Mouse (Mus musculus): ENCODE results near the gene Map7d1. TPM values are rescaled to one million over a fixed set of nuclear protein-coding genes. Genes with fewer than 3 reads are reported as not detected.

Gene Map7d1
- polyA plus RNA-seq, 1 experiment from 2014 or later = 94.1 TPM

DNA sequence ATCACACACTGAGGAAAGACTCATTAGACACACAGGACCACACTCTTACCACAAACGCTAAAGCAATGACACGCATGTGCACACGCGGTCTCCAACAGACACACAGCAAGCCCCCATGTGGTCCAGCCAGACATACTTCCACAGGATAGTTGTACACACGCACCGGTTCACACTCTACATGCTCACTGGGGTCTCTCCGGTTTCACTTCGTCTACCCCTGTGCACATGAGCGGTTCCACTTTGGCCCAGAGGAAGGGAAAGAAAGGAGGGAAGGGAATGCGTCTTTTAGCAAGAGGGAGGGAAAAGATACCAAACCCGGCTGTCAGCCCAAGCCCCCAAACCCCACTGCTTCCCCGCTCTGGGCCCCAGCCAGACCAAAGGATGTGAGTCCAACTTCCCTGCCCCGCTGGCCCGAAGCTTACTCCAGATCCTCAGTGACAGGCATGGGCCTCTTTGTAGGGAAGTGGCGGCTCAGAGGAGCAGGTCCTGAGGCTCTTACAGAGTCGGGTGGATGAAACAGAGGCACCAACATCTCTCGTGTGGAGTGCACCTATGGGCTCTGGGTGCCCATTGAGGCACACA is 32.0 kb upstream of the Map7d1 start:
- POLR2A ChIA-PET = no interaction called here
- DNase-seq (ENCODE audit: low read depth, low spot score) (no peak), ATAC-seq (no peak)
- CTCF ChIA-PET = no interaction called here
- no peaks in the 10 kb centered on the region for H3K27me3 ChIP-seq
- in situ Hi-C loops (cut with MboI; ENCODE audit: low pct_unique_long_range_greater_than_20kb) = no loop called here
- TF ChIP-seq CTCF (IDR thresholded peaks at IDR 0.05) = no peak

DNA sequence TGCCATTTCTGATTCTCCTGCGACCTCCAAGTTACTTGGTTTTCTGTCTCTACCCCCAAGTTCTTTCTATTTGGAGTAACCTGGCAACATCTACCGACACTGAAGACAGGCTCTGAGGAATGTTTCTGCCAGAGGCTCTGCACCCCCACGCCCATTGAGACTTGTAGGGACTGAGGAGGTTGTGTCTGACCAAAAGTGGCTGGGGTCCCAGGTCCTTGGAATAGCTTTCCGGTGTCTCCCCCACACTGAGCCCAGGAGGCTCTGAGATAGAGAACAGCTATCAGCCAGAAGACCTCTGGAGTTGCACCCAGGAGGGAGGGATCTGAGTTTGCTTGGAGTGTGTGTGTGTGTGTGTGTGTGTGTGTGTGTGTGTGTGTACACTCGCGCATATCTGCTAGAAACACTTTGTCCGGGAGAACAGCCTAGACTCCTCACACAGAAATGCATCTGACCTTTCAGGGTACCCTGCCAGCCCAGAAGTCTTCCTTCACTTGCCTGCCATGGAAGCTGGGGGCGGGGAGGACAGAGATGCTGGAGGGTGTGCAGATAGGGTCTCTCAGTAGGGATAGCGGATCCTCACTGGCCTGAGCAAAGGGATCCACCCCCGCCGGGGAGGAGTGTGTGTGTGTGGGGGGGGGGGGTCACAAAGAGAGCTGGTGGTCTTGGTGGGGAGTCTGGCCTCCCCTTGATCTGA is 31.3 kb upstream of the Map7d1 start:
- no peaks in the 10 kb centered on the region for H3K27me3 ChIP-seq
- ATAC-seq = no peak
- in situ Hi-C loops (cut with MboI; ENCODE audit: low pct_unique_long_range_greater_than_20kb) = no loop called here

DNA sequence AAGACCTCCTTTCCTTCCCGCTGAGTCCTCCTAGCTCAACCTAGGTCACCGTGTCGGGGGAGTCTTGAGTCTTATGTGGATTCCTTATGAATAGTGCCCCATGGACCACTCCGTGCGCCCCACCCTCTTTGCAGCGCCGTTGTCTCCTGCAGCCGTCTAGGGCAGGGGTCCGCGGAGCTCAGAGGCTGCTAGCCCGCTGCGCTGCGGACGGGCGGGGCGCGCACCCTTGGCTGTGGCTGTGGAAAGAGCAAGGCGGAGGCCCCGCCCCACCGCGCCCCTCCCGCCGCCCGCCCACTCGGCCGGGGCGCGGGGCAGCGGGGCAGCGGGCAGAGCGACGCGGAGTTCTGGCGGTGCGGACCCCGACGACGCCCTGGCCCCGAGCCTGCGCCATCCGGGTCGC is 30.3 kb upstream of the Map7d1 start, which contains the start of gene Col8a2:
TSS of gene Col8a2 (plus strand) at position 302 of the 400 bp plus-strand sequence.
- no peak for DNase-seq (ENCODE audit: low read depth, low spot score)
- TF ChIP-seq CTCF (IDR thresholded peaks at IDR 0.05) = no peak
- ATAC-seq = no peak
- POLR2A ChIA-PET = no interaction called here
- CTCF ChIA-PET = interaction anchor here (0.9 kb wide), 1 partner anchor 24 kb away, joined by 3 read pairs; no protein-coding TSS in a partner anchor
- in situ Hi-C loops (cut with MboI; ENCODE audit: low pct_unique_long_range_greater_than_20kb) = no loop called here
- H3K27me3 ChIP-seq = no peaks in the 10 kb centered on the region

More for the DNA sequence above, 31.3 kb upstream of the Map7d1 start:
- no peak for TF ChIP-seq CTCF (IDR thresholded peaks at IDR 0.05)
- no peak for DNase-seq (ENCODE audit: low read depth, low spot score)
- CTCF ChIA-PET = interaction anchor here (0.9 kb wide), 1 partner anchor 23 kb away, joined by 3 read pairs; no protein-coding TSS in a partner anchor
- POLR2A ChIA-PET = no interaction called here

DNA sequence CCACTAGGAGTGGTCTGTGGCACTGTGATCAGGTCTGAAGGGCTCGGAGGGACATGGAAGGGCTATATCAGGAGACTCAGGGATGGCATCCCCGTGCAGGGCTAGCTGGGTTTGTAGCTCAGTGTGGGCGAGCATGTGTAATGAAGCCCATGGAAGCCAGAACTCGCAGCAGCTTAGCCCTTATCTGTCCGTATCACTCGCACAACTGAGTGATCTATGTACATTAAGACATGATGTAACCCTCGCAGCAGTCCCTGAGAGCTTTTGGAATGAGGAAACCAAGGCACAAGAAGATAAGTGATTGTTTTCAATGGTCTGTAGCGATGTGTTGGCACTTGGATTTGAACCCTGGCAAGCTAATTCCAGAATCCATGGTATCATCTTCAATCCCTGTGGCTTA is 27.4 kb upstream of the Map7d1 start:
- in situ Hi-C loops (cut with MboI; ENCODE audit: low pct_unique_long_range_greater_than_20kb) = no loop called here
- no peaks in the 10 kb centered on the region for H3K27me3 ChIP-seq
- no peak for TF ChIP-seq CTCF (IDR thresholded peaks at IDR 0.05)
- ChIA-PET CTCF (no interaction called here), POLR2A (no interaction called here)
- DNase-seq (ENCODE audit: low read depth, low spot score) = no peak
- ATAC-seq = no peak

DNA sequence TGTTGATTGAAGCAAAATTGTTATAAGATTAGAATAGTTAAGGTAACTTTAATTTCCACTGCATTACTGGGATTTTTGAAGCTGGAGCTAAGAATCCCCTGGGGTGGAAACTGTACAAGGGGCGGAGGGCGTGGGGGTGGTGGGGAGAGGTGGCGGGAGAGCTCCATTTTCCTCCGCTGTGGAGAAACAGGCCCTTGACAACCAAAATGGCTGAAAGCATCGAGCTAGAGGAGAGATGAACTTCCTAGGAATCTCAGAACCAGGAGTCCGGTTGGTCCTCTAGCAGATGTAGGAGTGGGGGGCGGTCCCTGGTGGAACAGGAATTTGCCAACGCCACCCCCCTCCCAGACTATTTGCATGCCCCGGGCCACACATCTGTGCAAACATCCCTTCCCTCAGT is 25.6 kb upstream of the Map7d1 start:
- ChIA-PET CTCF (no interaction called here), POLR2A (no interaction called here)
- no peaks in the 10 kb centered on the region for H3K27me3 ChIP-seq
- TF ChIP-seq CTCF (IDR thresholded peaks at IDR 0.05) = no peak
- in situ Hi-C loops (cut with MboI; ENCODE audit: low pct_unique_long_range_greater_than_20kb) = no loop called here
- DNase-seq (ENCODE audit: low read depth, low spot score) = no peak
- ATAC-seq = no peak

DNA sequence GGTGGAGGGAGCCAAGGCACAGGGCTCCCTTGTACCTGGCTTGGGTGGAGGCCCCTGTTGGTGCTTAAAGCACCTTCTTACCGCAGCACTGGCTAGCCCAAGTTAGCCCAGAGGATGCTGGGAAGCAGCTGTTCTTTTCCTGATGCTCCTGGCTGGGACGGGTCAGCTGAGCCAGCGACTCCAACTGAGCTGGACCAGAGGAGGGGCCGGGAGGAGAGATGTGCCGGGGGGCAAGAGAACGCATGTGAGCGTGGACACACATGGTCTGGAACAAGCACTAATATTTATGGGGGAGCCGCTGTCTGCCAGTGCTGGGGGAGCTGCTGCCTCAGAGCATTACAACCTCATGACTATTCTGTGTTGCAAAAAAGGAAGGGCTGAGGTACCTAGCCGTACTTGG is 22.8 kb upstream of the Map7d1 start:
- ChIA-PET CTCF (interaction anchor here (0.9 to 1.8 kb wide), 3 partner anchors 13 to 35 kb away, joined by 3 to 8 read pairs (median 5); no protein-coding TSS in a partner anchor), POLR2A (no interaction called here)
- H3K27me3 ChIP-seq = no peaks in the 10 kb centered on the region
- ATAC-seq (no peak), DNase-seq (ENCODE audit: low read depth, low spot score) (no peak)
- TF ChIP-seq CTCF (IDR thresholded peaks at IDR 0.05) = no peak
- in situ Hi-C loops (cut with MboI; ENCODE audit: low pct_unique_long_range_greater_than_20kb) = no loop called here

DNA sequence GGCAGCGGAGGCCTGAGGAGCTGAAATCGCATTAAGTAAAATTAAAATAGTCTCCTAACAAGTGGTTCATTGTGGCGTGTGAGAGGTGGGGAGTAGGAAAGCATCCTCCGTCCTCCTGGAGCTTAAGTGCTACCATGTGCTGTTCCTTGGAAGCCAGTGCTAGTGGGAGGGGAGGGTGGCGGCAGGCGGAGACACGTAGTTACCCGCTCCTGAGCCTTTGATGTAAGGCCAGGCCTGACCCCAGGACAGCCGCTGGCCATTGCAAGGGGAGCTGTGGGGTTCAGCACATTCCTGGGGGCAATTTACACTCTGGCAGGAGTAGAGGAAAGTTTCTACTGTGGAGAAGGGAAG is 22.4 kb upstream of the Map7d1 start:
- no peak for TF ChIP-seq CTCF (IDR thresholded peaks at IDR 0.05)
- DNase-seq (ENCODE audit: low read depth, low spot score) (no peak), ATAC-seq (no peak)
- H3K27me3 ChIP-seq = no peaks in the 10 kb centered on the region
- POLR2A ChIA-PET = no interaction called here
- in situ Hi-C loops (cut with MboI; ENCODE audit: low pct_unique_long_range_greater_than_20kb) = no loop called here
- CTCF ChIA-PET = interaction anchor here (0.9 to 1.8 kb wide), 6 partner anchors 13 to 74 kb away, joined by 3 to 8 read pairs (median 4); no protein-coding TSS in a partner anchor

DNA sequence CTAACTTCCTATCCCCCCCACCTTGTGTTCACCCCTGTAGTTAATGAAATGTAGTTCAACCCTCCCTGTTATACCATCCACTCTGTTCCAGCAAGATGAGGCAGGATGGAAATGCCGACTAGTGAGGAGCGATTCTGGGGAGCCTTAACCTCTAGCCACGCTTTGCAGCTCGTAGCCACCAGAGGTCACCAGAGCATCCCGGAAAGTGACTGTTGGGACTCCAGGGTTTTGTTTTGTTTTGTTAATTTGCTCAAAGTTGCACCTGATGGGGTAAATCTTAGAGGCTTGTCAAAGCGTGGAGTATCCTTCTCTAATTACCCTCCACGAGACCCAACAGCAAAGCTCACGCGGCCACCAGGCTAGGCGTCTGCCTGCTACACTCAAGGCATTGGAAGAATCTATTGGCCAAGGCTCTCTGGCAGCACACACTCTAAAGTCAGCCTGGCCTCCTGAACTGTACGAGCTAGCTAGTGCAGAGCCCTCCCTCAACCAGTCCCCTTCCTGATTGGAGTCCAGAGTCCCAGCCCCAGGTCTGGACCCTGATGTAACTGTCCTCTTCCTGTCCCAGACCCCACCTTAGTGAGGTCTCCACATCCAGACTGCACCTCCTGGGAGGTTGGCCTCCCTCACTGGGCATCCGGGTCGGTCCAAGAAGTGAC is 21.9 kb upstream of the Map7d1 start:
- ATAC-seq (no peak), DNase-seq (ENCODE audit: low read depth, low spot score) (no peak)
- in situ Hi-C loops (cut with MboI; ENCODE audit: low pct_unique_long_range_greater_than_20kb) = no loop called here
- H3K27me3 ChIP-seq = no peaks in the 10 kb centered on the region
- CTCF ChIA-PET = interaction anchor here (0.9 to 1.8 kb wide), 6 partner anchors 13 to 73 kb away, joined by 3 to 8 read pairs (median 4); no protein-coding TSS in a partner anchor
- POLR2A ChIA-PET = no interaction called here
- TF ChIP-seq CTCF (IDR thresholded peaks at IDR 0.05) = peak; percentile 84

DNA sequence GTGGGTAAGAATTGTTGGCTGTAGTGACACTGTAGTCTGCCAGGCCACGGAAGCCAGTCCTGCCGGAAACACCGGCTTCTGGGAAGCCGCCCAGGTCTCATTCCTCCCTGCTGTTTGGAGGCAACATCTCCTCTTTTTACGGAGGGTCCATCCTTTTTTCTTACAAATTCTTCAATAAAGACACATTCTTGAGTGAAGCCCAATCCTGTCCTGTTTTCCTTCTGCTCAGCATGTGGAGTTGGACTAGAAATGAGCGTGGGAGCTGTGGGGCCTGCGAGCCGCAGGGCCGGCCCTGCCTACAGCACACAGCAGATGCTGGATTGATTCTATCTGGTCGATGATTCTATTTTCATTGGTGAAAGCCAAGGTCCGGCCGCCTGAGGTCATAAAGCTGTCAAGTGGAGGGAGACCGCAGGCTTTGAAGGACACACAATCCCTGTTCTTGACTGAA is 19.6 kb upstream of the Map7d1 start:
- ChIA-PET CTCF (interaction anchor here (1.0 kb wide), 1 partner anchor 34 kb away, joined by 4 read pairs; no protein-coding TSS in a partner anchor), POLR2A (no interaction called here)
- DNase-seq (ENCODE audit: low read depth, low spot score) (no peak), ATAC-seq (no peak)
- no peaks in the 10 kb centered on the region for H3K27me3 ChIP-seq
- TF ChIP-seq CTCF (IDR thresholded peaks at IDR 0.05) = no peak
- in situ Hi-C loops (cut with MboI; ENCODE audit: low pct_unique_long_range_greater_than_20kb) = no loop called here

DNA sequence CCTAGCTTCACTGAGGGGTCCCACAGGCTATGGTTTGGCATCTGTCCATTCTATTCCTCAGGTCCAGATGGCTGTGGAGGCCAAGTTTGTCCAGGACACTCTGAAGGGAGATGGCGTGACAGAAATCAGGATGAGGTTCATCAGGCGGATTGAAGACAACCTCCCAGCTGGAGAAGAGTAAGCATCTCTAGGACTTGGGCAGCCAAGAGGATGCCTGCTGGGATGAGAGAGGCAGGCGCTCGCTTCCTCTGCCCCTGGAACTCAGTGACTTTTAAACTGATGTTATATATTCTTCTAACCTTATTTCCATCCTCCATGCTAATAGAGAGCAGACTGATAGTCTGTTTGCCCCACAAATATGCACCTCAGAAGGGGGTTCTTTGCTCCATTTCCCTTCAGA is 18.9 kb upstream of the Map7d1 start:
- ATAC-seq (no peak), DNase-seq (ENCODE audit: low read depth, low spot score) (no peak)
- in situ Hi-C loops (cut with MboI; ENCODE audit: low pct_unique_long_range_greater_than_20kb) = no loop called here
- H3K27me3 ChIP-seq = no peaks in the 10 kb centered on the region
- no peak for TF ChIP-seq CTCF (IDR thresholded peaks at IDR 0.05)
- ChIA-PET POLR2A (no interaction called here), CTCF (no interaction called here)

DNA sequence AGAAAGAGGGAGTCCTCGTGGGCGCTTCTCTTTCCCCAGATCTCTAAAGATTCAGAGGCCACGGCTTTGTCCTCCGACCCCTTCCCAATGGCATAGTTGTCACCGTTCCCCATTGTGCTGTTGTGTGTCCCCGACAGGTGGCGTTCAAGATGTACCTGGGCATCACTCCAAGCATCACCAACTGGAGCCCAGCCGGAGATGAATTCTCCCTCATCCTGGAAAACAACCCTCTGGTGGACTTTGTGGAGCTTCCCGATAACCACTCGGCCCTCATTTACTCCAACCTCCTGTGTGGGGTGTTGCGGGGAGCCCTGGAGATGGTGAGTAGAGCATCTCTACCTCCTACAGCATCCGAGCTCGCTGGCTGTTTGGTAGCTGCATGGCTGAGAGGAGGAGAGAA is 17.6 kb upstream of the Map7d1 start:
- DNase-seq (ENCODE audit: low read depth, low spot score) (no peak), ATAC-seq (no peak)
- ChIA-PET CTCF (interaction anchor here (1.0 kb wide), 1 partner anchor 54 kb away, joined by 4 read pairs; no protein-coding TSS in a partner anchor), POLR2A (no interaction called here)
- in situ Hi-C loops (cut with MboI; ENCODE audit: low pct_unique_long_range_greater_than_20kb) = loop anchor here (5.0 kb wide), 1 partner anchor 34 kb away; no protein-coding TSS in a partner anchor
- TF ChIP-seq CTCF (IDR thresholded peaks at IDR 0.05) = no peak
- no peaks in the 10 kb centered on the region for H3K27me3 ChIP-seq
